In the genomic region with DNA sequence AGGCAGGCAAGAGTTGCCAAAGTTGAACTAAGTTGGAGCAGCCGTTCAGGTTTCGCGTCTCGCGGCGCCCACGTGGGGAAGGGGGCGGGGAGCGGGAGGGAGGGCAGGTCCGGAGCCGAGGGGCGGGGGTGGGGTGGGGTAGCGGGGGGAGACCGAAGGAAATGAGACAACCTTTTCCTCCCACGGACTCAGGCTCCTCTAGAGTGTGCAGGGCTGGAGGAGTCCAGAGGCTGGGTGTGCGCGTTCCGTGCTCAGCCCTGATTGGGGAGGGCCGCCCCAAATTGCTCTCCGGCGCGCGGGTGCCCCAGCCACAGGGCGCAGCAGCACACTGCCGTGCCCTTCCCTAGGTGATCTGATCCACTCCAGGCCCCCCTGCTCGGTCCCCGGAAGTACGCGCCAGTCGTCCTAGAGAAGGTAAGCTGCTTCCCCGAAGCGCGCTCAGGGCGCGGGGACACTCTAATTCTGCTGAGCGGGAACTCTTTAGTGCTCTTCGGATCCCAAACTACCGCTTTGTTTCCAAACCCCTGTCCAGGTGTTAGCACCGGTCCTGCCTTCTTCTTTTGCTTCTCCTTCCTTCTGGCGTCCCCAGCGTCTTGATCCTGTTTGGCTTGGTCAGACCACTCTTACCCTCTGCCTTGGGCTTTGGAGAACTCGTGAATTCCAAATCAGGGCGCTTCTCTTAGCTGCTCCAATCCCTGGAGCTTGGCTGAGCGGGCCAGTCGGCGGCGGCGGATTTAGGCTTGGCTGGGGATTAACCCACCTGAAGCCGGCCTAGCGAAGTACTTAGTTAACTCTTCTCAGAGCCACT, we compare ENCODE assay signal across 9 mouse cellular contexts. TPM values are rescaled to one million over a fixed set of nuclear protein-coding genes. Genes with fewer than 3 reads are reported as not detected.
DNase-seq lines count a peak whose midpoint lies in the region; ATAC-seq and TF ChIP-seq lines count a peak whose summit lies in the region.
"Had no signal": no experiment of that assay in that cellular context is flagged by ENCODE, and none has a peak within 500 bp of the region (broad histone marks: within the 10 kb centered on the region; RNA-seq: fewer than 3 reads in every experiment).

No protein-coding gene starts in this region.

- TF ChIP-seq EP300 in lung, postnatal 0 days (IDR thresholded peaks at IDR 0.05), result no peak

- no peaks in the 10 kb centered on the region for H3K36me3 ChIP-seq in lung, postnatal 0 days (ENCODE audit: insufficient read depth, low read length)

- peak overlapping the region; percentile 50 for H3K9ac ChIP-seq in lung, postnatal 0 days (replicated peaks; ENCODE audit: low read depth)

- peaks cover 12% of the 10 kb centered on the region; the same call in 1 of the 2 replicates for H3K4me1 ChIP-seq in lung, postnatal 0 days (ENCODE audit: insufficient read depth, low read depth, low read length)

- ATAC-seq in lung, postnatal 0 days, result peak; percentile 75

- WGBS in lung, postnatal 0 days, result 1% methylated on average over 36 of the region's 50 CpGs

- TF ChIP-seq CTCF in layer of hippocampus, adult 2 months (conservative IDR thresholded peaks at IDR 0.05), result no peak
- TF ChIP-seq CTCF in brain, embryonic 14.5 days (IDR thresholded peaks at IDR 0.05; ENCODE audit: borderline replicate concordance, extremely low read depth, insufficient read depth, insufficient read length), result no peak
- no peak for TF ChIP-seq CTCF in lung, postnatal 0 days (IDR thresholded peaks at IDR 0.05)

- H3K27me3 ChIP-seq in lung, postnatal 0 days (replicated peaks; ENCODE audit: insufficient read depth, low read length), result no peaks in the 10 kb centered on the region

- no peak for TF ChIP-seq POLR2A in brain, embryonic 14.5 days (IDR thresholded peaks at IDR 0.05; ENCODE audit: borderline replicate concordance, extremely low read depth, insufficient read depth, insufficient read length, poor library complexity, severe bottlenecking)

- H3K27ac ChIP-seq in layer of hippocampus, adult 2 months, result peak overlapping the region; percentile 91
- peak overlapping the region; percentile 58 for H3K27ac ChIP-seq in lung, postnatal 0 days (ENCODE audit: low read length)

- peak in 1 of 2 experiments; percentile 14 for DNase-seq in layer of hippocampus, adult 2 months (ENCODE audit: low spot score in 2 of 2)
- DNase-seq in layer of hippocampus, adult 18-20 months (ENCODE audit: low spot score in 2 of 2), result no peak
- DNase-seq in brain, embryonic 14.5 days (ENCODE audit: low read depth), result peak; percentile 49
- DNase-seq in heart, adult 8-10 months (ENCODE audit: low spot score), result peak; percentile 24
- peak; percentile 80 for DNase-seq in kidney, adult 9 months
- DNase-seq in lung, postnatal 0 days (ENCODE audit: low spot score), result peak; percentile 68
- DNase-seq in right cerebral cortex, postnatal 25 days, result peak; percentile 22
- DNase-seq in left cerebral cortex, adult 9 months (ENCODE audit: low spot score in 2 of 2), result no peak

- no peaks in the 10 kb centered on the region for H3K9me3 ChIP-seq in lung, postnatal 0 days (ENCODE audit: low read length)

- peak overlapping the region; percentile 94 for H3K4me2 ChIP-seq in lung, postnatal 0 days (replicated peaks; ENCODE audit: low read depth, low read length)

- peak overlapping the region; percentile 63 for H3K4me3 ChIP-seq in layer of hippocampus, adult 2 months
- peak overlapping the region; percentile 58 for H3K4me3 ChIP-seq in lung, postnatal 0 days (ENCODE audit: low read depth, low read length)

RNA-seq across cellular contexts. Expression of gene Eva1a, which starts 0.8 kb away (rescaled TPM):
- 10 to 100 TPM; 15.3 to 16.8 TPM for total RNA-seq in layer of hippocampus, adult 2 months (2021)
- 10 to 100 TPM; 12.7 to 14.2 TPM for total RNA-seq in layer of hippocampus, adult 18-20 months (2021)
- polyA plus RNA-seq in brain, embryonic 14.5 days (2012; rRNA removed), result 0.53 and 0.89 TPM in 2 replicates
- 1 to 10 TPM; 1.5 to 2.2 (median 1.6) TPM for total RNA-seq in heart, adult 8-10 months (2022)
- polyA plus RNA-seq in lung, postnatal 0 days (2015; fragmentation: Nextera tagmentation; extraction: Ambion mirVana), result 29.5 and 32.0 TPM in 2 replicates
- total RNA-seq: neutrophil, adult 5-6 weeks had no signal

Comparison
In these comparisons a context has a peak if more than half of its experiments do, and no peak if none do; other contexts are left out.
1. DNase-seq: peak in brain, embryonic 14.5 days (single experiment), heart, adult 8-10 months (single experiment), kidney, adult 9 months (single experiment), lung, postnatal 0 days (single experiment) and right cerebral cortex, postnatal 25 days (single experiment); none in layer of hippocampus, adult 18-20 months (0 of 2) and left cerebral cortex, adult 9 months (0 of 2).
2. RNA of gene Eva1a, which starts 0.8 kb away (total RNA-seq): 15.3 to 16.8 TPM in layer of hippocampus, adult 2 months and 12.7 to 14.2 TPM in layer of hippocampus, adult 18-20 months; 1.5 to 2.2 TPM in heart, adult 8-10 months; every median in the first group is over 4 times any median in the second.